Mouse (Mus musculus) brain, embryonic 18.5 days (tissue): Measurements from ENCODE around the gene Slc17a4.

ENCODE experiments used
- DNase-seq: peaks from one replicate; pipeline ENCODE4 v3.0.0-alpha.2; 2012; ENCODE audit warnings: low read depth, low spot score

The Slc17a4 gene

GRCm38 (mm10) chr13:23892592-23893268 lies 22.1 kb downstream of the Slc17a4 start:
- DNase-seq, result no peak

GRCm38 (mm10) chr13:23889011-23889605 lies 25.7 kb downstream of the Slc17a4 start:
- no peak for DNase-seq

- DNase-seq, result no peak
Observed at GRCm38 (mm10) chr13:23887026-23887725, 27.6 kb downstream of the Slc17a4 start.

GRCm38 (mm10) chr13:23885540-23885939 lies 29.3 kb downstream of the Slc17a4 start:
- DNase-seq, result no peak

GRCm38 (mm10) chr13:23879636-23880035 lies 35.2 kb downstream of the Slc17a4 start:
- DNase-seq, result no peak

GRCm38 (mm10) chr13:23879106-23879505 lies 35.7 kb downstream of the Slc17a4 start:
- no peak for DNase-seq

GRCm38 (mm10) chr13:23873141-23873540 lies 41.7 kb downstream of the Slc17a4 start:
- no peak for DNase-seq

GRCm38 (mm10) chr13:23869996-23870395 lies 44.8 kb downstream of the Slc17a4 start:
- no peak for DNase-seq

GRCm38 (mm10) chr13:23868790-23869533 lies 45.8 kb downstream of the Slc17a4 start:
- no peak for DNase-seq

GRCm38 (mm10) chr13:23867405-23867804 lies 47.4 kb downstream of the Slc17a4 start, which contains the start of gene Slc17a1:
Slc17a1 (plus strand) TSS chr13:23867750.
- no peak for DNase-seq

GRCm38 (mm10) chr13:23867000-23867399 lies 47.8 kb downstream of the Slc17a4 start:
- no peak for DNase-seq

- DNase-seq, result no peak
Observed at GRCm38 (mm10) chr13:23866086-23866710, 48.6 kb downstream of the Slc17a4 start.

GRCm38 (mm10) chr13:23864711-23865110 lies 50.1 kb downstream of the Slc17a4 start:
- no peak for DNase-seq

GRCm38 (mm10) chr13:23861815-23862214 lies 53.0 kb downstream of the Slc17a4 start:
- no peak for DNase-seq

GRCm38 (mm10) chr13:23856401-23856800 lies 58.4 kb downstream of the Slc17a4 start:
- no peak for DNase-seq

GRCm38 (mm10) chr13:23849299-23849698 lies 65.5 kb downstream of the Slc17a4 start:
- DNase-seq, result no peak
